Mouse (Mus musculus) brown adipose tissue, adult 24 weeks (tissue): ENCODE data around the gene Chd5. TPM values are rescaled to one million over a fixed set of nuclear protein-coding genes. Genes with fewer than 3 reads are reported as not detected.
A peak's percentile ranks its signal among the peaks of the same experiment; 100 is the strongest.

Experiments
- H3K27ac ChIP-seq: fragments of 200-500 bp; replicated peaks from 2 replicates; pipeline ENCODE4 v1.5.1; 2012; ENCODE audit warnings: low read depth, mild to moderate bottlenecking, low read length
- H3K4me1 ChIP-seq: fragments of 200-500 bp; 2 replicates; pipeline ENCODE4 v1.6.1; 2012; ENCODE audit warnings: low read length, mixed read lengths; ENCODE audit not compliant: control insufficient read depth, insufficient read depth, insufficient read length
- H3K4me3 ChIP-seq: fragments of 200-500 bp; 2 replicates; pipeline ENCODE4 v1.5.1; 2012; ENCODE audit warnings: low read depth, mild to moderate bottlenecking, low read length, moderate library complexity; ENCODE audit not compliant: insufficient read depth
- polyA plus RNA-seq: library from polyadenylated mRNA; stranded (reverse); fragments of >200 nt; gene quantifications from 2 replicates; pipeline ENCODE4 v1.2.4, GENCODE M21; 2012; ENCODE audit not compliant: missing spikeins, insufficient read depth, insufficient read length

Chd5 gene
- polyA plus RNA-seq, 1 experiment = not detected

DNA sequence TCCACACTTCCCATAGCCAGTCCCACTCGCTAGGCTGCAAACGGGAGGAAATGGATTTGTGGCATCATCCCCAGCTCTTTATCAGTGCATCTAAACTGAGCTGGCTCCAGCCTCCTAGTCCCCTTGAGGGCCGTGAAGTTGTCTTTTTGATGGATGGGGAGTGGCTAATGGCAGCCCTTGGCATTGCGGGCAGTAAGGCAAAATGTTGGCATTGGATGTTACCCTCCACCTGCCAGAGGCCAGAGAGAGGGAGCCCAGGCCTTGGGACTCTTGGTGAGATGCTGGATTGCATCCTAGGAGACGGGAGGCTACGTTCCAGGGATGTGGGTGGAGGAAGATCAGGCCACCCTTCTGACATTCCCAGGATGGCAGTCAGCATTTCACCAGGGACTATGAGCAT, 32.5 kb upstream of the Chd5 start:
- H3K4me1 ChIP-seq = no peaks in the 10 kb centered on the region; the same call in 1 of the 2 replicates
- no peak overlapping the region for H3K4me3 ChIP-seq
- no peak overlapping the region for H3K27ac ChIP-seq

DNA sequence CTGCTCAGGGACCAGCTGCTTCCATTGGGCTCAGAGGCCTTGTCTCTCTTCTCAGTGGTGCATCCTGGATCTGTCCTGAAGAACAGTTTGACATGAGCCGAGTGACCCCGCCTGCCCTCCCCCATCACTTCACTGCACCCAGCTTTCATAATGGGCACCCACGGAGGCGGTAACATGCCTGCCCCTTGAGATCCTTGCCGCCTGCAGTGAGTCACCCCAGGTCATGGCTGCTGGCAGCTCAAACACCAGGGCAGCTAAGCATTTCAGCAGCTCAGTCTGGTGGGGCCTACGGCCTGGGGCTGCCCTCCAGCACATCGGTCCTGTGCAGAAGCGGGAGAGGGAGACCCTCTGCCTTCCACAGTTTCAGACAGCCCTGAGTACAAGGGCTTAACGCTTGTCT, 30.9 kb upstream of the Chd5 start:
- Histone ChIP-seq H3K4me3 (no peak overlapping the region), H3K4me1 (no peaks in the 10 kb centered on the region; the same call in 1 of the 2 replicates), H3K27ac (no peak overlapping the region)

DNA sequence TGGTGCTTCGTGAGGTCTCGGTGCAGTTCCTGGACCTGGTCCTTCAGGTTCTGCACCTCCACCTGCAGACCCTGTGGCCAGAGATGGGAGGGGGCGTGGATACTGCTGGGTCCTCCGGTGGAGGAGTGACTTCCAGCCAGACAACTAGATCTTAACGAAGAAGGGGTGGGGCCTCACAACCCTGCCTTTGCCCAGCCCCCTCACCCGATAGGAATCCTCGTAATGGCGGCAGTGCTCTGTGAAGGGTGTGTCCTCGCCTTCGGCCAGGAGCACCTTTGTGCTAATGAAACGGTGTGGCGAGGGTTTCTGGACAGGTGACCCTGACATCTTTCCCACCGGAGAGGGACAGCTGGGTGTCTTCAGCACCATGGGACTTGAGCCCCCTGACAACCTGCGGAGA, 26.3 kb upstream of the Chd5 start:
- H3K27ac ChIP-seq = no peak overlapping the region

DNA sequence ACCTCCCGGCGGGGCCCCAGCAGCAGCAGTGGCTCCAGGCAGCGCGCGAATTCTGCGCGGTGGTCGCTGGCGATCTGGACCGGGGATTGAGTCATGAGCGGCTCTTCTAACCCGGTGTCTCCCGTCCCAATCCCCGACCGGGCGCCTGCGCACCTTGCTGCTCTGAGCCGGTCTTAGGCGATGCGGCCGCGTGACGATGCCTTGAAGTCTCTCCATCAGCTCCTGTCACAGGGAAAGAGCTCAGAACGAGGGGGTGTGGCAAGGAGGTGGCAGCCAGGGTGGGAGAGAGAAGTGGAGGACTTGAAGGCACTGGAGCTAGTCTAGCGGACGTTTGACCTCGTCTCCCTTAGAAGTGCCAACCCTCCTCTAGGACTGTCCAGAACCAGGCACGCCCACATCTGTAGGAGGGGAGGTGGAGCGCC, 25.2 kb upstream of the Chd5 start:
- Histone ChIP-seq H3K4me3 (peak overlapping the region; percentile 49), H3K27ac (no peak overlapping the region), H3K4me1 (no peaks in the 10 kb centered on the region)

More for the DNA sequence above, 26.3 kb upstream of the Chd5 start:
- no peak overlapping the region for H3K4me3 ChIP-seq
- no peaks in the 10 kb centered on the region; the same call in 1 of the 2 replicates for H3K4me1 ChIP-seq

DNA sequence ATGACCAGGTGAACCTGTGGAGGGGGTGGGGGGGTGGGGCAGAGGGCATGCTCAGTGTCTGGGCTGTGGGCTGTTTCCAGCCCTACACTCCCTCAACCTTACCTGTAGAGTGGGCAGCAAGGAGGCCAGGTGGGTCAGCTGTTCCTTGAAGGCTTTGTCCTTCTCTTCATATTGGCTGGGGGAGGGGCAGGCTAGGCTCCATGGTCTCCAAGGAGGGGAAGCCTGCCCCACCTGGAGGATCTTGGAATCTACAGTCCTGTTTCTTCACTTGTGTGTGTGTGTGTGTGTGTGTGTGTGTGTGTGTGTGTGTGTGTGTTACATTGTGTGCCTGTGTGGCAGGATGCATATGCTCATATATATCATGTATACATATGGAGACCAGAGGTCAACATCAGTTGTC, 24.5 kb upstream of the Chd5 start:
- no peak overlapping the region for H3K27ac ChIP-seq
- no peaks in the 10 kb centered on the region for H3K4me1 ChIP-seq
- no peak overlapping the region for H3K4me3 ChIP-seq

DNA sequence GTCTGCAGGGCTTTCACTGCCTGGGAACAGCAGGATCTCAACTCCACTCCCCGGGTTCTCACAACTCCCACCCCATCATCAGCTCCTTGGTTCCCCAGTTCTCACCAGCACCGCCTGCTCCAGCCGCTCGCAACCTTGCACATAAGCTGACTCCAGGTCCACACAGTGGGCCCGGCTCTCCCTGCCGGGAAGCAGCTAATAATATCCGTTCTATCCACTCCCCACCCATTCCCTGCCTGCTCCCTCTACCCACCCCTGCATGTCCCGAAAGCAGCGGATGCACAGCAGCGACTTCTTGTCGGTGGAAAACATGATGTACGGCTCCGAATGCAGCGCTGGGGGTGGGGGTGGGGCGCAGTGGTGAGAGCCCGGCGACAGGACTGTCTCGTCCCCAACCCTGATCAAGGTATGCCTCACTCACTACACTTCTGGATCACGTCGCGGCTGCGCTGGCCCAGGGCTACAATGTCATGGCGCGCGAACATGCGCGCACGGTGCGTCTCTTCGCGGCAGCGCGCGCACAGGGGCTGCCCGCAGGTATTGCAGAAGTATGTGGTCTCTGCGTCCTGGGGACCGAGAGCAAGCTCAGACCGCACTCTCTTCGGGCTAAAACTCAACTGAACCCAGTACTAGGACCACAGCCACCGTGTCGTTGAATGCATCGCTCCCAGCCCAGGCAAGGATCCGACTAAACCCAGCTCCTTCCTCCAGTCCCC, 22.8 kb upstream of the Chd5 start:
- Histone ChIP-seq H3K4me3 (no peak overlapping the region), H3K4me1 (no peaks in the 10 kb centered on the region), H3K27ac (no peak overlapping the region)

DNA sequence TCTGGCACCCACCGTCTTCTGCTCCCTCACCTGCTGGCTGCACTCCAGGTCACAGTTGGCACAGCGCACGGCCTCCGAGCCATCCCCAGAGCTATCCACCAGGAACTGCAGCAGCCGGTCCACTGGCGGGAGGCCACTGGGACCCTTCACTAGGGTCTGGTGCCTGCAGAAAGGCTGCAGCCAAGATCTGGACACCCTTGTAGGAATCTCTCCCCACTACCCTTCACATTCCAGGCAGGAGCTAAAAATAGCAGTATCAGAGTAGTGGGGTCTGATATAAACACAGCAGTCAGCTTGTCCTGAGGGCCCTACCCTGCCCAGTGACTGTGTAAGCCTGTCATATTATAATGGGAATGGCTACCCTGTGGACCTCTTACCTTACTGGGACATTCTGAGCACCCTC, 20.8 kb upstream of the Chd5 start:
- no peaks in the 10 kb centered on the region for H3K4me1 ChIP-seq
- no peak overlapping the region for H3K4me3 ChIP-seq
- no peak overlapping the region for H3K27ac ChIP-seq

DNA sequence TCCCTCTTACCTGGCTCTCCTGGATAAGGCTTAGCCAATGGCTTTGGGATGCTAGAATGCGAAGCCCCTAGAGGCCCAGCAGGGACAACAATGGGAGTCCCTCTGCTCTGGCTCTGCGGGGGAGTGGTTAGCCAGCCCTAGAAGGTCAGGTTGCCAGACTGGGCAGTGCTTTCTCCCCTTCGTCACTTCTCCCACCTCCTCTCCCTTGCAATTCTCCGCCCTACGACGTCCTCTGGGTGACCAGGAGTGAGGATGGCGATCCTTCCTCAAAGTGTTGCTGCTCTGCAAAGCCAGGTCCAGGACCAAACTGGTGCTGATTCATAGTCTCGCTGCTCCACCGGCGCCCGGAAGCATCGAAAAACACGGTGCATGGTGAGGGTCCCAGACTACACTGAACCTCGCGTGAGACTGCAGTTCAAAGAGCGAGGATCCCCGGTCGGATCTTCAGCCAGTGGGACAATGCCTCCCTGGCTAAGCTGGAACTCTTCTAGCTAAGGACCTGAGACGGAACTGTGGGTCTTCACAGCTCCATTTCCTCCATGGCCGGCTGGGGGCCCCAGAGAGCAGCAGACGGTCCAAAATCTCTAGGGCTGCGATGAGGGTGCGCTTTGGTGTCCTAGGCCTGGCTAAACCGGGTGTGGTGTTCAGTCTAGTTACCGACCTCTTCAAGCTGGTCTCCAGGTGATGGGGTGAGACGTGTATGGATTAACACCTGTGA, 19.8 kb upstream of the Chd5 start, which contains the start of gene Rnf207:
TSS of gene Rnf207 (minus strand) at position 477 of the 718 bp plus-strand sequence.
- no peak within 1 kb of the TSS for H3K27ac ChIP-seq
- H3K4me3 ChIP-seq = peak within 1 kb of the TSS; percentile 52
- H3K4me1 ChIP-seq = no peaks in the 10 kb centered on the region

DNA sequence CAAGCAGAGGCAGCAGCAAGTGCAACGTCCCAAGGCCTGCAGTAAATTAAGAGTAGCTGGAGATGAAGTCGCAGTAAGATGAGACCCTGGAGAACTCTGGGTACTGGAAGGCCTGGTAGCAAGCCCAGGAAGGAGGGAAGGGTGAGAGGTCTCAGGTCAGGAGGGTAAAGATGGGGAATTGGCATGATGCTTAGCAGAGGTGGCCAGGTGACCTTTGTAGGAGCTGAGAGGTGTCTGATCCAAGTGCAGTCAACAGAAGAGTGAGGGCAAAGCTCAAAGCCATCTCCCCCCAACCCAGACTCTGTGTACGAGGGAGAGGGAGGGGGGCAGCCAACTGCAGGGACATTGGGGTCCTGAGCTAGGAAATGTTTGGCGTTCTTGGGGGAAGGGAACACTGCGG, 17.0 kb upstream of the Chd5 start:
- Histone ChIP-seq H3K4me1 (peaks cover under 1% of the 10 kb centered on the region; the same call in 1 of the 2 replicates), H3K27ac (no peak overlapping the region), H3K4me3 (no peak overlapping the region)

DNA sequence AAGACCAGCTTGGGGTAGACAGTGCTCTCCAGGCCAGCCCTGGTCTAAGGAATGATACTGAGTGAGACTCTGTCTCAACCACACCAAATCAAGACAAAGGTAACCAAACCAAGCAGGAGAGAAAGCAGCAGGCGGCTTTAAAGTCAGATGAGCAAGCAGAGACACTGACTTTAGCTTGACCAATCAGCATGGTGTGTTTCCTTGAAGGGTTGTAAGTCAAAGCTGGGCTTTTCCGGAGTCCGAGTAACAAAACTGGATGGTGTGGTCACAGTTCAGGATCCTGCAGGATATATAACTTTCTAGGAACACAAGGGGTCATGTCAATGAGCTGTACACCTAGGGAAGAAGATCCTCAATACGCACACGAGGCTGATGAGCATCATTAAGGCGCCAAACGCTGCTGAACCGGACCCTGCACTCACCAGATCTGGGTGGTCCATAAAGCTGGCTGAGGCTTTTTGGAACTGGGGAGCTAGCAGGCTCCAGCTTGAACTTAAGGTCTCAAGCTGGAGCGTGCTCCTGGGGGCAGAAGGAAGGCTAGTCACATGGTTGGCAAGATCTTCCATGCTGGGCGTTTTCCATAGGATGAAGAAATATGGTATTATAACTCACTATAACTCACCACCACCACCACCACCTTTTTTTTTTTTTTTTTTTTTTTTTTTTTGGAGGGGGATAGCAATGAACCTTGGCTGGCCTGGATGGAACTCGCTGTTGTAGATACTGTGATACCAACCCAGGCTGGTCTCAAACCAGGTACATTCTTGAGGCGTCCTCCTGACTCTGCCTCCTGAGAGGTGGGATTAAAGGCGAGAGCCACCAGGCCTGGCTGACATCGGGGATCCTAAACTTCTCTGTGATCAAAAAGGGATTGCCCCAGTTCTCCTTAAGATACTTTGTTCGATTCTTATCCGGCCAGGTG, 13.5 kb upstream of the Chd5 start:
- Histone ChIP-seq H3K4me1 (peaks cover 9% of the 10 kb centered on the region; the same call in 1 of the 2 replicates), H3K4me3 (peak overlapping the region; percentile 66), H3K27ac (peak overlapping the region; percentile 85)

DNA sequence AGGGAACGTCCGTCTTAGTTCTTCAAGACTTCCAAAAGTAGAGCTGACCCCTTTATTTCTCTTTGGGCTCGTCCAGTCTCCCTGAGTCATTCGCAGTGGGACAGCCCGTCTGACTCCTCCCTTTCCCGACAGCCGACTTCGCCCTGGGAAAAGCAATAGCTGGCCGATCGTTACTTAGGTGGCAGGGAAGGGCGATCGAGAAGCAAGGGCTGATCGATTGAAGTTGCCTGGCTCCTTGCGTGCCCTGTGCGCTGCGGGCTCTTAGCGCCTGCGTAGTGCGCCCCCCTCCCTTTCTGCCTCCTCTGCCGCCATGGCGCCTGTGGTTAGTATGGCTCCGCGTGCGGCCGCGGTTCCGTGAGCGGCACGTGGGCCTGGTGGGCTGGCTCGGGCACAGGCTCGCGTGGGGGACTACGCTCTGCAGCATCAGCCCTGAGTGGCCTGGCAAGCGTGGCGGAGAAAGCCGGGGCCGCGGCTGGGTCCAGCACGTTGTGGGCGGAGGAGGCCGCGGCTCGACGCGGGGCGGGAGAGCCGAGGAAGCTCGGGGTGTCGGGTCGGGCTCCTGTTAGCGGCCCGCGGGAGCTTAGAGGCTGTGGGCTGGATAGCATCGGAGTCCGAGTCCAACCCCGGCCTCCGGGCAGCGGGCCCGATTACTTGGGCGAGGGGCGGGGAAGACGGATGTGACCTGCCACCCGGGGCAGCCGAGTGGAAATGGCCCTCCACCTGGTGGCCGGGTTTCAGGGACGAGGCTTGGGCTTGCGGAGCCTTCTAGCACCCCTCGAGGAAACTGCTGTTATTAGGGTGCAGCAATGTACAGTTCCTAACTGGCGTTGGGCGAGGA, 12.7 kb upstream of the Chd5 start, which contains the start of gene Rpl22:
TSS of gene Rpl22 (plus strand) at position 169 of the 838 bp plus-strand sequence.
- H3K27ac ChIP-seq = peak within 1 kb of the TSS; percentile 85
- H3K4me1 ChIP-seq = peaks cover 9% of the 10 kb centered on the region; the same call in 1 of the 2 replicates
- H3K4me3 ChIP-seq = peak within 1 kb of the TSS; percentile 87

DNA sequence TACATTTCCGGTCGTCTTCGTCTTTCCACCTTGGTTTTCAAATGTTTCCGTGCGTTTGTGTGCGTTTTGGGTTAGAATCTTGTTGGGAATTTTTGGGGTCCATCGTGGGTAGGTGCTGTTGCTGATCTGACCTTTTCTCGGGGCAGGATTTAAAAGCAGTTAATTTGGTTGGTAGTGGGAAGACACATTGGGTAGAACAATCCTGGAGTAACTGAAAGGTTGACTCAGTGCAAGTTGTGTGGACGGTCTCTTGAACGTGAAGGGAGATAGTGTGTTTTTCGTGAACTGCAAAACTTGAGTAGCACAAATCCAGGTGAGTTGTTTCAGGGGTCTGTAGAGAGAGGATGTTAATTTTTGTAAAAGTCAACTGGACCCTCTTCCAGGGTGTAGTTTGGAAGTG, 11.9 kb upstream of the Chd5 start:
- Histone ChIP-seq H3K27ac (no peak overlapping the region), H3K4me1 (peaks cover 9% of the 10 kb centered on the region; the same call in 1 of the 2 replicates), H3K4me3 (peak overlapping the region; percentile 87)

DNA sequence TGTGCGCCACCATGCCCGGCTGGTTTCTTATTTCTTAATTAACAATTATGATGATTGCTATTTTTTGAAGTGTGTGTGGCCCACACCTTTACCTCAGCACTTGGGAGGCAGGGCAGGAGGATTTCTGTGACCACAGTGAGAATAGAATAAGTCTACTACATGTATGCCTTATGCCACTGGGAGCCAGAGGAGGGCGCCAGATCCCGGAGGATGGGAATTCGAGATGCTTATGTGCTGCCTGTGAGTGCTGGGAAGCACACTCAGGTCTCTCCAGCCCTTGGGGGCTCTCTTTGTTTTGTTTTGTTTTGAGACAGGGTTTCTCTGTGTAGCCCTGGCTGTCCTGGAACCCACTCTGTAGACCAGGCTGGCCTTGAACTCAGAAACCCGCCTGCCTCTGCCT, 9.8 kb upstream of the Chd5 start:
- Histone ChIP-seq H3K4me1 (peaks cover 9% of the 10 kb centered on the region; the same call in 1 of the 2 replicates), H3K27ac (no peak overlapping the region), H3K4me3 (no peak overlapping the region)

DNA sequence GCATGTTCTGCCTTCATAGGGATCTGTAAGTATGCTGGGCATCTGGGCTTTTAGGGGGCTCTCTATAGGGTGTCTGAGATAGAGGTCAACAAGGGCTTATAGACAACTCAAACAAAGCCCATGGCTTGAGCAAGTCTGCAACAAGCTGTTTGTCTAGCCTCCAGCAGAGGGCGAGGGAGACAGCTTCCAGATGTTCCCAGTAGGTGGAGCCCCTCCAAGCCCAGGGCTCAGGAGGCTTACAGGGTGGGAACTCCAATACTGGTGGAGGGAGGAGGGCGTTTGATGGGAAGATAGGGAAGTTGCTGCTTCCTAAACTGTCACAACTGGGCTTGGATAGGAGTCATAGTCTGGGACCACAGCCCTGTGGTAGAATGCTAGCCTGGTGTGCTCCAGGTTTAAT, 5.5 kb upstream of the Chd5 start:
- no peaks in the 10 kb centered on the region for H3K4me1 ChIP-seq
- H3K4me3 ChIP-seq = no peak overlapping the region
- no peak overlapping the region for H3K27ac ChIP-seq
